21 mouse cellular contexts compared by ENCODE assay signal in genomic region chrX:140430506-140430905, GRCm38 (mm10). TPM values are rescaled to one million over a fixed set of nuclear protein-coding genes. Genes with fewer than 3 reads are reported as not detected.
DNase-seq lines count a peak whose midpoint lies in the region; ATAC-seq and TF ChIP-seq lines count a peak whose summit lies in the region.
"Had no signal": no experiment of that assay in that cellular context is flagged by ENCODE, and none has a peak within 500 bp of the region (broad histone marks: within the 10 kb centered on the region; RNA-seq: fewer than 3 reads in every experiment).

No protein-coding gene starts in this region.

- H3K4me2 ChIP-seq in lung, postnatal 0 days (replicated peaks; ENCODE audit: low read depth, low read length): no peak overlapping the region
- no peak overlapping the region for H3K4me2 ChIP-seq in hindbrain, embryonic 13.5 days
- H3K4me2 ChIP-seq: embryonic facial prominence, embryonic 15.5 days; forebrain, embryonic 15.5 days; limb, embryonic 12.5 days; neural tube, embryonic 13.5 days had no signal

- no peak for TF ChIP-seq EP300 in lung, postnatal 0 days (IDR thresholded peaks at IDR 0.05)

- H3K4me1 ChIP-seq in lung, postnatal 0 days (ENCODE audit: insufficient read depth, low read depth, low read length): no peaks in the 10 kb centered on the region
- H3K4me1 ChIP-seq in hindbrain, embryonic 13.5 days (replicated peaks): no peaks in the 10 kb centered on the region
- H3K4me1 ChIP-seq: embryonic facial prominence, embryonic 15.5 days; forebrain, embryonic 15.5 days; limb, embryonic 12.5 days; neural tube, embryonic 13.5 days had no signal

- H3K27me3 ChIP-seq in lung, postnatal 0 days (replicated peaks; ENCODE audit: insufficient read depth, low read length): no peaks in the 10 kb centered on the region
- peaks cover 11% of the 10 kb centered on the region; the same call in 1 of the 2 replicates for H3K27me3 ChIP-seq in hindbrain, embryonic 13.5 days
- H3K27me3 ChIP-seq: forebrain, embryonic 15.5 days had no signal

- WGBS in lung, postnatal 0 days: 74% methylated on average over 12 of the region's 12 CpGs
- WGBS in hindbrain, embryonic 13.5 days: 89% methylated on average over 12 of the region's 12 CpGs

- H3K4me3 ChIP-seq in lung, postnatal 0 days (ENCODE audit: low read depth, low read length): no peak overlapping the region
- no peak overlapping the region for H3K4me3 ChIP-seq in hindbrain, embryonic 13.5 days
- H3K4me3 ChIP-seq: embryonic facial prominence, embryonic 15.5 days; forebrain, embryonic 15.5 days; heart, adult 2 months; limb, embryonic 12.5 days; neural tube, embryonic 13.5 days had no signal

- H3K27ac ChIP-seq in lung, postnatal 0 days (ENCODE audit: low read length): no peak overlapping the region
- H3K27ac ChIP-seq in hindbrain, embryonic 13.5 days: no peak overlapping the region
- H3K27ac ChIP-seq: embryonic facial prominence, embryonic 15.5 days; forebrain, embryonic 15.5 days; heart, adult 2 months; hindbrain, postnatal 0 days; limb, embryonic 12.5 days; liver, embryonic 14.5 days; neural tube, embryonic 13.5 days had no signal

- peak; percentile 12 for DNase-seq in adrenal gland, postnatal 10 days
- no peak for DNase-seq in adrenal gland, adult 18-20 months (ENCODE audit: low spot score in 2 of 2)
- peak; percentile 29 for DNase-seq in right cerebral cortex, adult 18-20 months
- DNase-seq in right cerebral cortex, postnatal 36 days (ENCODE audit: low spot score in 2 of 2): no peak
- peak; percentile 43 for DNase-seq in cerebellum, adult 8-10 months
- no peak for DNase-seq in lung, postnatal 0 days (ENCODE audit: low spot score)
- DNase-seq: heart, adult 2 months; heart, postnatal 14 days; kidney, adult 18-20 months; kidney, postnatal 36 days; lung, postnatal 14 days; spleen, adult 18-20 months; thymus, postnatal 25 days had no signal

- no peak for ATAC-seq in erythroblast, adult 5-6 weeks (replicated peaks; ENCODE audit: low FRiP score, poor library complexity, severe bottlenecking)
- no peak for ATAC-seq in lung, postnatal 0 days
- no peak for ATAC-seq in hindbrain, embryonic 13.5 days (ENCODE audit: low FRiP score)
- ATAC-seq: forebrain, embryonic 15.5 days had no signal

- no peak for TF ChIP-seq CTCF in lung, postnatal 0 days (IDR thresholded peaks at IDR 0.05)

- no peaks in the 10 kb centered on the region for H3K9me3 ChIP-seq in lung, postnatal 0 days (ENCODE audit: low read length)
- no peaks in the 10 kb centered on the region for H3K9me3 ChIP-seq in hindbrain, embryonic 13.5 days
- H3K9me3 ChIP-seq: embryonic facial prominence, embryonic 15.5 days; forebrain, embryonic 15.5 days; limb, embryonic 12.5 days; neural tube, embryonic 13.5 days had no signal

- no peak overlapping the region for H3K9ac ChIP-seq in lung, postnatal 0 days (replicated peaks; ENCODE audit: low read depth)
- no peak overlapping the region for H3K9ac ChIP-seq in hindbrain, embryonic 13.5 days
- H3K9ac ChIP-seq: embryonic facial prominence, embryonic 15.5 days; forebrain, embryonic 15.5 days; limb, embryonic 12.5 days; liver, embryonic 14.5 days; neural tube, embryonic 13.5 days had no signal

- no peaks in the 10 kb centered on the region for H3K36me3 ChIP-seq in lung, postnatal 0 days (ENCODE audit: insufficient read depth, low read length)
- peaks cover 10% of the 10 kb centered on the region; the same call in 1 of the 2 replicates for H3K36me3 ChIP-seq in hindbrain, embryonic 13.5 days
- H3K36me3 ChIP-seq: embryonic facial prominence, embryonic 15.5 days; forebrain, embryonic 15.5 days; limb, embryonic 12.5 days had no signal

RNA-seq across cellular contexts. Expression of gene Prps1, which starts 25.9 kb away (rescaled TPM):
- total RNA-seq in adrenal gland, postnatal 10 days (2021): 10 to 100 TPM; 19.7 to 24.5 TPM
- 10 to 100 TPM; 16.2 to 25.5 TPM for total RNA-seq in adrenal gland, adult 18-20 months (2021)
- total RNA-seq in erythroblast, adult 5-6 weeks (2015; ENCODE audit: low replicate concordance): 13.8 and 14.8 TPM in 2 replicates
- 9.0 and 10.5 TPM in 2 replicates for total RNA-seq in erythroblast, adult 5-6 weeks (2017; ENCODE audit: low replicate concordance)
- polyA plus RNA-seq in lung, postnatal 0 days (2015; fragmentation: Nextera tagmentation; extraction: Ambion mirVana): 17.7 and 20.8 TPM in 2 replicates
- polyA plus RNA-seq in hindbrain, embryonic 13.5 days (2015; fragmentation: Nextera tagmentation; extraction: Ambion mirVana): 65.6 and 67.5 TPM in 2 replicates

Comparison
In these comparisons a context has a peak if more than half of its experiments do, and no peak if none do; other contexts are left out.
1. DNase-seq: peak in adrenal gland, postnatal 10 days (single experiment), right cerebral cortex, adult 18-20 months (single experiment) and cerebellum, adult 8-10 months (single experiment); none in adrenal gland, adult 18-20 months (0 of 2), right cerebral cortex, postnatal 36 days (0 of 2) and lung, postnatal 0 days (single experiment).